Mouse (Mus musculus) intestine, postnatal 0 days (tissue): ENCODE data around the gene Sox15. TPM values are rescaled to one million over a fixed set of nuclear protein-coding genes. Genes with fewer than 3 reads are reported as not detected.

Source experiments
- ATAC-seq: fragments of 200-750 bp; cut with Nextera tagmentation; 2 replicates; pipeline ENCODE4 v1.8.0; 2017; ENCODE audit warnings: mild to moderate bottlenecking, moderate TSS enrichment, moderate library complexity
- H3K27ac ChIP-seq: fragments of 300-500 bp; sonication (generic); 2 replicates; pipeline ENCODE4 v1.5.1; 2014; ENCODE audit warnings: mild to moderate bottlenecking, low read depth, low read length, moderate library complexity
- H3K27me3 ChIP-seq: fragments of 300-500 bp; sonication (generic); replicated peaks from 2 replicates; pipeline ENCODE4 v1.6.1; 2014; ENCODE audit warnings: low read length, mixed read lengths; ENCODE audit not compliant: control insufficient read depth, insufficient read depth
- H3K36me3 ChIP-seq: fragments of 300-500 bp; sonication (generic); 2 replicates; pipeline ENCODE4 v1.6.1; 2014; ENCODE audit warnings: mild to moderate bottlenecking, moderate library complexity; ENCODE audit not compliant: control insufficient read depth, insufficient read depth
- H3K4me1 ChIP-seq: fragments of 300-500 bp; sonication (generic); replicated peaks from 2 replicates; pipeline ENCODE4 v1.6.1; 2014; ENCODE audit warnings: antibody characterized with exemption, low read length, mixed read lengths; ENCODE audit not compliant: control insufficient read depth, insufficient read depth
- H3K4me2 ChIP-seq: fragments of 300-500 bp; sonication (generic); replicated peaks from 2 replicates; pipeline ENCODE4 v1.6.1; 2014; ENCODE audit warnings: low read depth, mild to moderate bottlenecking, moderate library complexity
- H3K4me3 ChIP-seq: fragments of 300-500 bp; sonication (generic); 2 replicates; pipeline ENCODE4 v1.5.1; 2014; ENCODE audit warnings: low read depth, low read length
- H3K9ac ChIP-seq: fragments of 300-500 bp; sonication (generic); 2 replicates; pipeline ENCODE4 v1.6.1; 2014; ENCODE audit warnings: mild to moderate bottlenecking, low read depth, low read length
- H3K9me3 ChIP-seq: fragments of 300-500 bp; sonication (generic); 2 replicates; pipeline ENCODE4 v1.6.1; 2016; ENCODE audit warnings: mixed run types; ENCODE audit not compliant: control insufficient read depth
- CTCF ChIP-seq: sonication (generic); IDR thresholded peaks from 2 replicates; pipeline ENCODE4 v1.5.1; 2016; ENCODE audit warnings: low read depth, mild to moderate bottlenecking, control low read depth, antibody characterized with exemption, moderate library complexity
- WGBS: fragments of 180-500 bp; shearing (Covaris S2); extraction: QIAGEN DNeasy Blood & Tissue Kit; methylation state at CpG from one replicate; pipeline ENCODE4 v1.1.7; 2014; 5-methylcytosine and 5-hydroxymethylcytosine counted together
- polyA plus RNA-seq: library from polyadenylated mRNA; unstranded; fragments of >200 nt; fragmentation: Nextera tagmentation; extraction: Ambion mirVana; gene quantifications from 2 replicates; pipeline ENCODE4 v1.2.1, GENCODE M21; 2015

Sox15 gene
- not detected in 2 replicates for polyA plus RNA-seq

GRCm38 (mm10) chr11:69655264-69656064, at the start of gene Sox15:
Sox15 (plus strand) TSS chr11:69655314.
- H3K4me2 ChIP-seq: no peak within 1 kb of the TSS
- peak; percentile 53; the same call in 1 of the 2 replicates for ATAC-seq
- H3K9me3 ChIP-seq: no peaks in the 10 kb centered on the region
- no peak within 1 kb of the TSS for H3K4me3 ChIP-seq
- no peaks in the 10 kb centered on the region for H3K4me1 ChIP-seq
- H3K27ac ChIP-seq: no peak within 1 kb of the TSS; the same call in 1 of the 2 replicates
- no peak within 1 kb of the TSS for H3K9ac ChIP-seq
- peak; percentile 87 for TF ChIP-seq CTCF
- H3K27me3 ChIP-seq: no peaks in the 10 kb centered on the region
- 27% methylated on average over 34 of the region's 34 CpGs for WGBS
- peaks cover 66% of the 10 kb centered on the region for H3K36me3 ChIP-seq

- peaks cover 21% of the 10 kb centered on the region for H3K27me3 ChIP-seq
- peak within 1 kb of the TSS; percentile 60 for H3K9ac ChIP-seq
- H3K9me3 ChIP-seq: no peaks in the 10 kb centered on the region
- no peaks in the 10 kb centered on the region for H3K36me3 ChIP-seq
- TF ChIP-seq CTCF: no peak
- no peak within 1 kb of the TSS for H3K27ac ChIP-seq
- peak within 1 kb of the TSS; percentile 57 for H3K4me3 ChIP-seq
- H3K4me1 ChIP-seq: 0 out of 2 replicates have a peak, but pooled peaks cover 11% of the 10 kb centered on the region
- H3K4me2 ChIP-seq: peak within 1 kb of the TSS; percentile 92
- WGBS: 3% methylated on average over 31 of the region's 32 CpGs
- peak; percentile 61 for ATAC-seq
Measured at GRCm38 (mm10) chr11:69605726-69606490, 49.2 kb upstream of the Sox15 start, which contains the start of gene Atp1b2. Atp1b2 (minus strand) TSS chr11:69605942.

GRCm38 (mm10) chr11:69606491-69606795, 48.7 kb upstream of the Sox15 start:
- Histone ChIP-seq H3K9me3 (no peaks in the 10 kb centered on the region), H3K4me3 (peak overlapping the region; percentile 57), H3K4me2 (peak overlapping the region; percentile 92), H3K27me3 (peaks cover 21% of the 10 kb centered on the region), H3K36me3 (no peaks in the 10 kb centered on the region), H3K27ac (no peak overlapping the region), H3K9ac (no peak overlapping the region), H3K4me1 (0 out of 2 replicates have a peak, but pooled peaks cover 11% of the 10 kb centered on the region)
- ATAC-seq: no peak
- WGBS: 70% methylated on average over 2 of the region's 2 CpGs
- TF ChIP-seq CTCF: no peak

GRCm38 (mm10) chr11:69606832-69607231, 48.3 kb upstream of the Sox15 start:
- no peak overlapping the region for H3K9ac ChIP-seq
- H3K4me1 ChIP-seq: 0 out of 2 replicates have a peak, but pooled peaks cover 11% of the 10 kb centered on the region
- H3K27me3 ChIP-seq: peaks cover 21% of the 10 kb centered on the region
- no peaks in the 10 kb centered on the region for H3K9me3 ChIP-seq
- no peak overlapping the region for H3K4me3 ChIP-seq
- H3K27ac ChIP-seq: no peak overlapping the region
- WGBS: 77% methylated on average over 2 of the region's 2 CpGs
- no peak for TF ChIP-seq CTCF
- no peak overlapping the region for H3K4me2 ChIP-seq
- no peaks in the 10 kb centered on the region for H3K36me3 ChIP-seq
- no peak for ATAC-seq

GRCm38 (mm10) chr11:69608525-69608924, 46.6 kb upstream of the Sox15 start:
- WGBS: 90% methylated on average over 3 of the region's 3 CpGs
- Histone ChIP-seq H3K36me3 (no peaks in the 10 kb centered on the region), H3K9ac (no peak overlapping the region), H3K4me1 (0 out of 2 replicates have a peak, but pooled peaks cover 11% of the 10 kb centered on the region), H3K9me3 (no peaks in the 10 kb centered on the region), H3K27ac (no peak overlapping the region), H3K4me2 (no peak overlapping the region), H3K4me3 (no peak overlapping the region), H3K27me3 (peaks cover 18% of the 10 kb centered on the region)
- ATAC-seq: no peak
- TF ChIP-seq CTCF: no peak

- peaks cover 13% of the 10 kb centered on the region; the same call in 1 of the 2 replicates for H3K27me3 ChIP-seq
- no peaks in the 10 kb centered on the region for H3K9me3 ChIP-seq
- no peaks in the 10 kb centered on the region for H3K36me3 ChIP-seq
- no peak for ATAC-seq
- 59% methylated on average over 7 of the region's 7 CpGs for WGBS
- H3K9ac ChIP-seq: no peak overlapping the region
- H3K27ac ChIP-seq: no peak overlapping the region
- no peak overlapping the region for H3K4me3 ChIP-seq
- H3K4me2 ChIP-seq: no peak overlapping the region
- H3K4me1 ChIP-seq: 0 out of 2 replicates have a peak, but pooled peaks cover 13% of the 10 kb centered on the region
- TF ChIP-seq CTCF: no peak
Measured at GRCm38 (mm10) chr11:69609416-69609815, 45.7 kb upstream of the Sox15 start.
